Mouse (Mus musculus) heart, adult 2 months (tissue): ENCODE data around the gene Smarcd3.

ENCODE experiments used
- CTCF ChIP-seq: fragments of 200-600 bp; IDR thresholded peaks from 2 replicates; pipeline ENCODE4 v1.8.1; 2022; ENCODE audit warnings: antibody characterized with exemption, mild to moderate bottlenecking, moderate library complexity
- EP300 ChIP-seq: fragments of 200-500 bp; IDR thresholded peaks from 2 replicates; pipeline ENCODE4 v1.6.1; 2011; ENCODE audit warnings: low read depth, low read length, control low read depth; ENCODE audit not compliant: insufficient read depth
- POLR2A ChIP-seq: fragments of 200-500 bp; IDR thresholded peaks from 2 replicates; pipeline ENCODE4 v1.6.1; 2011; ENCODE audit warnings: mild to moderate bottlenecking, low read depth, low read length, control low read depth; ENCODE audit not compliant: insufficient read depth

DNA sequence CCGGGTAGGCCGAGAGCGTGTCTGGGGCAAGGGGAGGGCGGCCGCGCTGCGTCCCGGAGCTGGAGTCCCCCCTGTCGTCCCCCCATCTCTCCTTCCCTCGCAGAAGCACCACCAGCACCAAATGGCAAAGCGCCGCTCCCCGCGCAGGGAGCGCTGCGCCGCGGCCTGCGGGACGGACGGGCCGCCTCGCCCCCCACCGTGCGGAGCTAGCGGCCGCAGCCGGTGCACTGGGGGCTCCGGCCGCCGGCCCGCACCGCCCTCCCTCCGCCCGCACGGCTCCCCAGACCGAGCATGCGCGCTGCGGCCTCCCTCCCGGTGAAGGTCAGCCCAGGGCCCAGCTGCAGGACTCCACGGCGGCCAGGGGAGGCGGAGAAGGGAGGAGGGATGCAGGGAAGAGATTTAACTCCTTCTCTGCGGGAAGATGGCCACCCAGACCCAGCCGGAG is 19.5 kb downstream of the Smarcd3 start:
- 0 out of 2 replicates have a peak, but pooled peaks have one; percentile 26 for TF ChIP-seq EP300
- TF ChIP-seq POLR2A = peak; percentile 63
- peak; percentile 58 for TF ChIP-seq CTCF
